Mouse (Mus musculus): Measurements from ENCODE around the gene Gm21173.
"Not testable (repeated sequence)": the region's sequence is repeated elsewhere in the genome, so short reads cannot be mapped to it uniquely, and the experiment has no call there.

Gm21173 gene

DNA sequence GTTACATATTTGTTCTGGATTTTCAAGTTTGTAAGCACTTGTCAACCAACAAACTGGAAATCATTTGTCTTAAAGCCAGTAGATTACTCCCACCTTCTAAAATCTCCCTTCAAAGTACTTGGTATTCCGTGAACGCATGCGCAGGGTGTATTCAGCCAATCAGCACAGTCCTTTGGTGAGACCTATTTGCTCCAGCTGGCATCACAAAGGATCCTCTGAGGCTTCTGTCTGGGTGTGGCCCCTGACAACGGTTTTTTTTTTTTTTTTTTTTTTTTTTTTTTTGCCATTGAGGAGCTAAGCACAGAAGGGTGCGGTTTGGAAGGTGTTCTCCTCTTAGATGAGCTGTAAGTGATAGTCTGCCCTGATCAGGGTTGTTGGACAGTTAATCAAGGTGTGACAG lies at the start of gene Gm21173:
TSS of gene Gm21173 (plus strand) at position 301 of the 400 bp plus-strand sequence.
- DNase-seq = not testable (repeated sequence)

All from cerebellum, adult 18-20 months (tissue).